Mouse (Mus musculus) C2C12 (cell line): Measurements from ENCODE around the gene Mctp1.

ENCODE experiments used
- CTCF ChIP-seq: IDR thresholded peaks from one replicate; pipeline ENCODE4 v1.5.1; 2011; ENCODE audit not compliant: control insufficient read depth, insufficient read depth, insufficient read length
- FOSL1 ChIP-seq: IDR thresholded peaks from one replicate; pipeline ENCODE4 v1.8.0; 2011; ENCODE audit warnings: mild to moderate bottlenecking, low read length; ENCODE audit not compliant: poor library complexity, insufficient read depth, severe bottlenecking
- MAX ChIP-seq: IDR thresholded peaks from one replicate; pipeline ENCODE4 v1.6.1; 2011; ENCODE audit warnings: mild to moderate bottlenecking, control low read depth
- MYOD1 ChIP-seq: IDR thresholded peaks from one replicate; pipeline ENCODE4 v1.6.1; 2011; ENCODE audit warnings: low read depth; ENCODE audit not compliant: control insufficient read depth, insufficient read length
- MYOG ChIP-seq: IDR thresholded peaks from one replicate; pipeline ENCODE4 v1.6.1; 2011; ENCODE audit not compliant: control insufficient read depth, insufficient read length; ENCODE audit errors: extremely low read depth
- USF1 ChIP-seq: IDR thresholded peaks from one replicate; pipeline ENCODE4 v1.6.1; 2011; ENCODE audit warnings: low read depth, mild to moderate bottlenecking, control low read depth, moderate library complexity

- TF ChIP-seq CTCF (no peak), MYOD1 (no peak), MAX (no peak), MYOG (no peak), FOSL1 (no peak), USF1 (no peak)
These were observed 664.1 kb downstream of the Mctp1 start for GRCm38 (mm10) chr13:77048461-77048860.
